Mouse (Mus musculus) heart, embryonic 10.5 days (tissue): Measurements from ENCODE around the gene Mgat5. TPM values are rescaled to one million over a fixed set of nuclear protein-coding genes. Genes with fewer than 3 reads are reported as not detected.

ENCODE experiments used
- DNase-seq: peaks from one replicate; pipeline ENCODE4 v3.0.0-alpha.2; 2017; ENCODE audit warnings: low spot score
- H3K27ac ChIP-seq: fragments of 300-500 bp; sonication (generic); 2 replicates; pipeline ENCODE4 v1.5.1; 2016; ENCODE audit warnings: mild to moderate bottlenecking
- H3K27me3 ChIP-seq: fragments of 300-500 bp; sonication (generic); 2 replicates; pipeline ENCODE4 v1.6.1; 2016; ENCODE audit warnings: mild to moderate bottlenecking; ENCODE audit not compliant: poor library complexity, insufficient read depth, severe bottlenecking
- H3K36me3 ChIP-seq: fragments of 300-500 bp; sonication (generic); 2 replicates; pipeline ENCODE4 v1.6.1; 2016; ENCODE audit warnings: mild to moderate bottlenecking, moderate library complexity
- H3K4me1 ChIP-seq: fragments of 300-500 bp; sonication (generic); 2 replicates; pipeline ENCODE4 v1.6.1; 2016; ENCODE audit warnings: mild to moderate bottlenecking
- H3K4me3 ChIP-seq: fragments of 300-500 bp; sonication (generic); 2 replicates; pipeline ENCODE4 v1.5.1; 2016; ENCODE audit warnings: mild to moderate bottlenecking, moderate library complexity
- H3K9me3 ChIP-seq: fragments of 300-500 bp; sonication (generic); 2 replicates; pipeline ENCODE4 v1.6.1; 2016; ENCODE audit warnings: mild to moderate bottlenecking, moderate library complexity
- WGBS: fragments of 180-500 bp; shearing (Covaris S2); methylation state at CpG from one replicate; pipeline ENCODE4 v1.1.7; 2016; 5-methylcytosine and 5-hydroxymethylcytosine counted together
- polyA plus RNA-seq: library from polyadenylated mRNA; unstranded; fragments of >200 nt; fragmentation: Nextera tagmentation; extraction: Ambion mirVana; gene quantifications from 2 replicates; pipeline ENCODE4 v1.2.1, GENCODE M21; 2016

Mgat5 gene
- polyA plus RNA-seq, 1 experiment from 2014 or later, result 3.5 TPM

DNA sequence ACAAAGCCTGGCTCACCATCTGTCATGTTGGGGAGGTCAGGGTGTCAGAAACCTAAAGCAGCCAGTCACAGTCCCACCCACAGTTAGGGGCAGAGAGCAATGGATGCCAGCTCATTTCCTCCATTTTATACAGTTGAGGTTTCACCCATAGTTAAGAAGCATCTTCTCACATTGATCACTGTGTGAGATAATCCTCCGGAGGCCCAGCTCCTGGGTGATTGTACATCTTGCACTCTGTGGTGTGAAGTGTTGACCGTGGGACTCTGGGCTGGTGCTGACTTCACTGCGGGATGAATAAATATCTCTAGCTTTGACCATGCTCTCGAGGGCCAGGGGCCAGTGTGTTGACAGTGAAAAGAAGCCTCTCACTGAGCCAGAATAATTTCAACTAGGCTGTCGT is 99.0 kb downstream of the Mgat5 start:
- Histone ChIP-seq H3K4me3 (no peak overlapping the region), H3K27me3 (no peaks in the 10 kb centered on the region), H3K4me1 (peaks cover 9% of the 10 kb centered on the region; the same call in 1 of the 2 replicates), H3K27ac (no peak overlapping the region), H3K36me3 (0 out of 2 replicates have a peak, but pooled peaks cover 5% of the 10 kb centered on the region), H3K9me3 (no peaks in the 10 kb centered on the region)
- DNase-seq, result no peak
- WGBS, result 86% methylated on average over 5 of the region's 5 CpGs

DNA sequence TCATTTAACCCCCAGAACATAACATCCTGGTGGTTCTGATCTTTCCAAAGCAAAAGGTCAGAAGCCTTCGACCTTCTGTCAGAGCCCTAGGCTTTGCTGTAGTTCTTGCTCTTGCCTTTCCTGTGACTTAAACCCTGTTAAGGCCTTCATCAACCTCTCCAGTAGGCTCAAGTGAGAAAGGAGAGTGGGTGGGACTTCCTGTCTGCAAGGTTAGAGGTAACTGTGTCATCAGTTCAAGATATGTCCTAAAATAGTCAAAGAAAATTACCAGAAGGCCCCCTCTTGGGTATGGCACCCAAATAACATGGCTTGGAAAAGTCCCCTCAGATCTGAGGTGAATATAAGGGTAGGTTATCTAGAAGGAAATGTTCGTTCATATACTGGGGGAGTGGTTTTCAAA is 99.5 kb downstream of the Mgat5 start:
- Histone ChIP-seq H3K4me3 (no peak overlapping the region), H3K9me3 (no peaks in the 10 kb centered on the region), H3K27me3 (no peaks in the 10 kb centered on the region), H3K4me1 (peaks cover 9% of the 10 kb centered on the region; the same call in 1 of the 2 replicates), H3K27ac (no peak overlapping the region), H3K36me3 (0 out of 2 replicates have a peak, but pooled peaks cover 5% of the 10 kb centered on the region)
- WGBS, result 84% methylated on average over 2 of the region's 2 CpGs
- no peak for DNase-seq

DNA sequence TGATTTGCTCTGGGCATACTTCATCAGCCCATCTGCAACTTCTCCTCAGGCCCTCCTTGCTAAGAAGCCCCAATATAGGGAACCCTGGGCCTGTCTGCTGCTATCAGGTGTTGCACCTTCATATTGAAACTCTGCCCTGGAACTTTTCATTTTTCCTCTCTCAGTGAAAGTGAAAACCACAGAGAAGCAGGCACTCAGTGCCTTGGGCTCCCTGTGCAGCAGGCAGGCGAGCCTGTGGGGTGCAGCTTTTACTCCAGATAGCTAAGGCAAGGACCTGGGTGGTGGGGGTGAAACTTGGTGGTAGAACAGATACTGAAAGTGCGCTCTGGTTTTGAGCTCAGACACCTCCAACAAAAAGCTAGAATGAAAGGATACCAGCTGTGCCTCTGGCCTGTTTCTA is 100.8 kb downstream of the Mgat5 start:
- Histone ChIP-seq H3K4me1 (peaks cover 9% of the 10 kb centered on the region; the same call in 1 of the 2 replicates), H3K27me3 (no peaks in the 10 kb centered on the region), H3K9me3 (no peaks in the 10 kb centered on the region), H3K27ac (no peak overlapping the region), H3K36me3 (0 out of 2 replicates have a peak, but pooled peaks cover 5% of the 10 kb centered on the region), H3K4me3 (no peak overlapping the region)
- 76% methylated on average over 2 of the region's 2 CpGs for WGBS
- DNase-seq, result no peak

DNA sequence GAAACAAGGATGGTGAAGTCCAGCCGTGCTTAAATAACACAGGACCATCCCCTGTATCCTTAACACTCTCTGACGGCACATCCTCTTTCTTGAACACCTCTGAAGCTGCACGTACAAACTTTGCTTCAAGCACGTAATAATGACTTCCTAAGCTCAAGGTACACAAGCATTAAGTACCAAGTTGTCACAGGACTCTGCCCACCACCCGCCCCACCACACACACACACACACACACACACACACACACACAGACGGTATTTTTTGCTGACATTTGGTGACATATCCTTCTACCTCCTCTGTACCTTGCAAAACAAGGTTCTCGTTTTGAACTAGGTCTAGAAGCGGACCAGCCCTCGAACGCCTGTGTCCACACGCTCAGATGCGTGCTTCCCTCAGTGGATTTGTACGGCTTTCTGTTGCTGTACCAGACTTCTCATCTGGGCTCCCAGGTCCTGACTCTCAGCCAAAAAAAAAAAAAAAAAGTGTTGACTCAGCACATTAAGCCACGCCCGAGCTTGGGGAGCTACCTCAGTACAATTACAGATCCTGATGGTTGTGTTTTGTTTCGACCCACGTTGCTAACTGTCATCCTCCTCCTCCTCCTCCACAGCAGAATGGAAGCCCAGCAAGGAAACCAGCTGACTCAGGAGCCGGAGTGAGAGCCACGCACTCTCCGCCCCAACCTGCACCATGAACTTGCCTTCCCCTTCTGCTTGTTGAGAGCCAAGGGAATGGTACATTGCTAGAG is 101.4 kb downstream of the Mgat5 start:
- no peaks in the 10 kb centered on the region for H3K27me3 ChIP-seq
- DNase-seq, result no peak
- H3K9me3 ChIP-seq, result no peaks in the 10 kb centered on the region
- 0 out of 2 replicates have a peak, but pooled peaks cover 5% of the 10 kb centered on the region for H3K36me3 ChIP-seq
- H3K4me1 ChIP-seq, result peaks cover 9% of the 10 kb centered on the region; the same call in 1 of the 2 replicates
- WGBS, result 84% methylated on average over 20 of the region's 20 CpGs
- no peak overlapping the region for H3K4me3 ChIP-seq
- H3K27ac ChIP-seq, result no peak overlapping the region

DNA sequence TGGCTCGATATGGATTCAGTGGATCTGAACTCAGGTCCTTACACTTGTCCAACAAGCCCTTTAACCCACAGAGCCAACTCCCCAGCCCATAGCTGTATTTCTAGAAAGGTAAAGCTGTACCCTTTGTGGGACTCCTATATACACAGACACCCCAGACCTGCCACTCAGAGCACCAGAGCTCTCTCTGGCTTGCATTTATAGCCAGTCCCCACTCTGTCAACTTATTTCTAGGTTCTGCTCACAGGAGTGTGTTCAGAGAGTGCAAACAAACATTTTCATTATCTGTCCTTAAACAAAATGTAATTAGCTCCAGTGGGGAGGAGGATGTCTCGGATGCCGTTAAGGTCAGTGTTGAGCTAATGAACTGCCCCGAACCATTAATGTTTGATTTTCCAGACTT is 102.5 kb downstream of the Mgat5 start:
- Histone ChIP-seq H3K36me3 (0 out of 2 replicates have a peak, but pooled peaks cover 5% of the 10 kb centered on the region), H3K27me3 (no peaks in the 10 kb centered on the region), H3K9me3 (no peaks in the 10 kb centered on the region), H3K27ac (no peak overlapping the region), H3K4me1 (peaks cover 9% of the 10 kb centered on the region; the same call in 1 of the 2 replicates), H3K4me3 (no peak overlapping the region)
- WGBS, result 94% methylated on average over 4 of the region's 4 CpGs
- DNase-seq, result no peak

DNA sequence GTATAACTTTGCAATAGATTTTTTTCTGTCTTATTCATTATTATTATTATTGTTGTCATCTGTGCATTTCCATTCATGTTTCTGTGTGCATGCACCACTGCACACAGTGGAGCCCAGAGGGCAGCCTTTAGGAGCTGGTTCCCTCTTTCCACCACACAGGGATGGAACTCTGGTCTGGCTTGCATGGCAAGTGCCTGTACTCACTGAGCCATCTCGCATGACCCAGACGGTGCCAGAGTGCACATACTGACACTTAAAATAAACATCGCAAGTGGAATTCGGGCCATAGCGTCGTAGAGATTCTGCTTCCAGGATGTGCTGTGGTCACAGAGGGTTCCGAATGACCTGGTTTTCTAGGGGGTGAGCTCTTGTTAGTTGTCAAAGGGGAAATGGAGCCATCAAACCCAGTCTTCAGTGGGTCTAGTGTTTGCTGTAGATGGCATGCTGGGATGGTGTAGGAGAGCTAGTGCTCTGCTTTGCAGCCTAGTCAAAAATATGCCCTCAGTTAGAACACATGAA is 103.5 kb downstream of the Mgat5 start:
- 80% methylated on average over 7 of the region's 7 CpGs for WGBS

DNA sequence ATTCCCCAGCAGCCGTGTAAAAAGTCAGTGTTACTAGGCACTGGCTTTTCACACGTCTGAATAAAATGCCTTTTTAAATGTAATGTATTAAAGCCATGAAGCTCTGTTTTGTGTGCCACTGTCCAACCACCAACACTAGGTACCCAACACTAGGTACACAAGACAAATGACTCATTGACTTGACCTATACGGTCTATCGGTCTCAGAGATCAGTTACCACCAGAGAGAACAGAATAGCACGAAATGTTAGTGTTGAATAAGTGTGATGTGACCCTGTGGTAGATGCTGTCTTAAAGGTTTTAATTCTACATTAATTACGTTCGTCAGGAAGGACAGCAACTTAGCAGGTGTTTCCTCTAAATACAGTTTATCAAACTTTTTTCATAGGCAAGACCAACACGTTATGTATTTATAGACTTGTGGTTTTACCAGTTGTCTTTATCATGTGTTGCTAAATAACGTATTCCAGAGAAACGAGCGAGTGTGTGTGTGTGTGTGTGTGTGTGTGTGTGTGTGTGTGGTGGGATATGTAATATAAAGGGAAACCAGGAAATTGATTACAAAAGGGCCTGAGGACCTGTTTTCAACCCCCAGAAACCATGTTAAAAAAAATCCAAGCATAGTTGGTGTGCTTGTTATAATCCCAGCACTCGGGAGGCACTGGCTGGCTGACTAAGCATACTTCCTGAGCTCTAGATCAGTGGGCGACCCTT is 104.3 kb downstream of the Mgat5 start:
- WGBS, result 88% methylated on average over 13 of the region's 13 CpGs
- Histone ChIP-seq H3K27me3 (no peaks in the 10 kb centered on the region), H3K4me3 (no peak overlapping the region), H3K36me3 (0 out of 2 replicates have a peak, but pooled peaks cover 5% of the 10 kb centered on the region), H3K27ac (no peak overlapping the region), H3K9me3 (no peaks in the 10 kb centered on the region), H3K4me1 (peaks cover 12% of the 10 kb centered on the region)
- DNase-seq, result no peak

More for the DNA sequence above, 103.5 kb downstream of the Mgat5 start:
- Histone ChIP-seq H3K36me3 (0 out of 2 replicates have a peak, but pooled peaks cover 5% of the 10 kb centered on the region), H3K27me3 (no peaks in the 10 kb centered on the region), H3K4me1 (peaks cover 5% of the 10 kb centered on the region; the same call in 1 of the 2 replicates), H3K9me3 (no peaks in the 10 kb centered on the region), H3K27ac (no peak overlapping the region), H3K4me3 (no peak overlapping the region)
- DNase-seq, result no peak

DNA sequence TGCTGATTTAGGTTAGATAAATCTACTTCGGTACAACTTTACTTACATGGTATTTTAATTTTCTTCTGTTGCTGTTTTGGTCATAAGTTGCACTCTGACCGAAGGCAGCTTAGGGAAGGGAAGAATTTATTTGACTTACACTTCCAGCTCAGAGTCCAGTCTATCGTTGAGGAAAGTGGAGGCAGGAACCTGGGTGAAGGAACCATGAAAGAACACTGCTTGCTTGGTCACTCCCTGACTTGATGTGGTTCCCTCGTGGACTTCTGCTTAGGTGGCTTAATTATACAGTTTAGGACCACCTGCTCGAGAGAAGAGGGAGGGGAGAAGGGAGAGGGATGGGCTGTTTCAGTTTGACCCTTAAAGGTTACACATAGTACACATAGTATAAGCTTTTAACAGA is 105.2 kb downstream of the Mgat5 start:
- Histone ChIP-seq H3K4me3 (no peak overlapping the region), H3K36me3 (0 out of 2 replicates have a peak, but pooled peaks cover 5% of the 10 kb centered on the region), H3K4me1 (peaks cover 21% of the 10 kb centered on the region), H3K9me3 (no peaks in the 10 kb centered on the region), H3K27ac (no peak overlapping the region), H3K27me3 (no peaks in the 10 kb centered on the region)
- WGBS, result 74% methylated on average over 5 of the region's 5 CpGs
- no peak for DNase-seq

DNA sequence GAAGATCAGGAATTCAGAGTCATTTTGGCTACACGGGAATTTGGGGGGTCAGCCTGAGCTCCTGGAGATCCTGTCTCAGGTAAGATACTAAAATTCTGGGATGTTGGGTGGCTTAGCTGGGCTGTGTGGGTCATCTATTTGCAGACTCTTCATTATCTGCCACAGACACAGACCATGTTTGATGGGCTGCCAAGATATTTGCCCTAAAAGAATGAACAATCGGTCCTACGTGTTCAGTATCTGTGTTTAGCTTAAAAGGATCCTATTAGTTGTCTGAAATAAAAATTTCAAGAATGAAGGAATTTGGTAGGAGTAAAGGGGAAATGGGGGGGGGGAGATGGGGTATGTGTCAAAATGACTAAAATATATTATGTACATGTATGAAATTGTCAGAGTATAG is 105.9 kb downstream of the Mgat5 start:
- DNase-seq, result no peak
- peaks cover 21% of the 10 kb centered on the region for H3K4me1 ChIP-seq
- H3K27me3 ChIP-seq, result no peaks in the 10 kb centered on the region
- WGBS, result 82% methylated on average over 3 of the region's 3 CpGs
- H3K9me3 ChIP-seq, result no peaks in the 10 kb centered on the region
- no peak overlapping the region for H3K27ac ChIP-seq
- no peak overlapping the region for H3K4me3 ChIP-seq
- H3K36me3 ChIP-seq, result 0 out of 2 replicates have a peak, but pooled peaks cover 5% of the 10 kb centered on the region

DNA sequence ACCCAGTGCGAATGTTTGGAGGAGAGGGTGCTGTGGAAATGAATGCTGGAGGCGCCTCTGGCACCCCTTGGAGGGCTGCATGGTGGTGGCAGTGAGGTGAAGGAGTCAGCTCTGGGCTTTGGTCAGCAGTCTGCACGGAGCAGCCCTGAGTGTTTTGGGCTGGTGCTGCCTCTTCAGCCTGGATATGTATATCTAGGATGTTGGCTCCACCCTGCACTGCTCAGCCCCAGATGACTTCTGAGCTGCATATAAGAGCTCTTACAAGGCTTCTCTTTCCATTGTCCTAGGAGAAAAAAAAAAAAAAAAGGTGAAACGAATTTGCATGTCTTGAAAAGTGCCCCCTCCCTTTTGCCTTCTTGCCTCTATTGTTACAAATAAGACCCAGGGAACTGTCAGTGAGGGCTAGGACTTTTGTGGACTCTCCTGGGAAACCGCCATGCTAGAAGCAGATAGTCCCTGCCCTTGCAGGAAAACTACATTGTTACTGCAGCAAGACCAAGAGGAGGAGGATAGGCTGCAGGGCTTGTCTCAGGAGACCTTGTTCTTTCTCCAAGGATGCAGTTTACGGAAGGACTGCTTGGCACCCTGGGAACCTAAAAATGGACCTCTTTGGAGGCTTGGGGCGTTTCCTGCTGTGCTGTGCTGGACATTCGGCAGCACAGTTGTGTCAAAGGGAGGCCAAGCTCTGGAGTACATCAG is 109.0 kb downstream of the Mgat5 start:
- no peaks in the 10 kb centered on the region for H3K27me3 ChIP-seq
- 52% methylated on average over 8 of the region's 8 CpGs for WGBS
- DNase-seq, result no peak
- H3K36me3 ChIP-seq, result no peaks in the 10 kb centered on the region
- H3K27ac ChIP-seq, result no peak overlapping the region
- H3K4me3 ChIP-seq, result no peak overlapping the region
- no peaks in the 10 kb centered on the region for H3K9me3 ChIP-seq
- H3K4me1 ChIP-seq, result peaks cover 35% of the 10 kb centered on the region

DNA sequence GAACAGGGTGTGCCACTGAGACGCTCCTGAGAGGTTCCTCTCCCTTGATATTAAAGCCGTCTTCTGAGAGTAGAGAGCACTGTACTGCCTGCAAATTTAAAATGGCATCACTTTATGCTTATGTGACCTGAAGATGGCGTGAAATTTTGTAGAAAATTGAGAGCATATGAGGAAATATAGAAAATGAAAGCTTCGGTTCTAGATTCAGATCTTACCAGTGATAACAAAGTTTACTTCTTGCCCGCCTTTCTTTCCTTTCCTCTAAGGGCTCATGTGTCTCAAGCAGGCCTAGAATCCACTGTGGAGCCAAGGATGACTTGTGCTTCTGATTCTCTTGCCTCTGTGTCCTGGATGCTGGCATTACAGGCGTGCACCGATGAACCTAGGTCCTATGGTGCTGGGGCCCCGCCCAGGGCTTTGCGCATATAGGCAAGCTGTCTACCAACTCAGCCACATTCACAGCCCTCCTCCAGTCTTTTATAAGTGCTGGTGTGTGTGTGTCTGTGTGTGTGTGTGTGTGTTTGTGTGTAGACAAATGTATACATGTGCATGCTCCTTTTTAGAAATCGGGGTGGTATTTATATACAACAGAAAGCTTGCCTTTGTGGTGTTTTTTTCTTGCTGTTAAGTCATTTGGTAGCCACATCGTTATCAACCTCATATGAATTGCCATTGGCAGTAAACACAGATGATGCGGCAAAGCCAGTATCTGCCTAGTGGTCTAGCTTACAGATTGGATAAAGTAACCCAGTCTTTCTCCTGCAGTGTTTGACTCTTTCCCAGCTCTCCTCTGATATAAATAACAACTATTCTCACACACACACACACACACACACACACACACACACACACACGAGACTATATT is 111.2 kb downstream of the Mgat5 start:
- no peak overlapping the region for H3K27ac ChIP-seq
- no peaks in the 10 kb centered on the region for H3K9me3 ChIP-seq
- WGBS, result 88% methylated on average over 13 of the region's 13 CpGs
- H3K4me3 ChIP-seq, result no peak overlapping the region
- H3K27me3 ChIP-seq, result no peaks in the 10 kb centered on the region
- no peaks in the 10 kb centered on the region for H3K36me3 ChIP-seq
- peaks cover 50% of the 10 kb centered on the region for H3K4me1 ChIP-seq
- no peak for DNase-seq

DNA sequence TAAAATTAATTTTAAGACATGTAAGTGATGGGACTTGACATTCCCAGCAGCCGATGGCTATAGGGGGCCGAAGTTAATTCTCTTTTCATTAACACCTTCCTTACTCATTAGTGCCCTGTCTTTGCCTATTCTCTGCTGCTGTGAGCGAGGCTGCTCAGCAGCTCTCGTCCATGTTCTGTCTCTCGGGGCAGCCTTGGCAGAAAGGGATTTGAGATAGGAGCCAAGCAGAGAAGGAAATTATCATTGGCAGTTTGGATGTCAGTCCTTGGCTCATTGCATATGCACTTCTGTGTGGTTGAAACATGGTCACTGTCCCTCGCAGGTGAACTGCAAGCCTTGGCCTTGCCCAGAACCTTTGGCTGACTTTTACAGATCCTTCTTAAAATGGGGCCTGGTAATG is 111.8 kb downstream of the Mgat5 start:
- H3K9me3 ChIP-seq, result no peaks in the 10 kb centered on the region
- no peaks in the 10 kb centered on the region for H3K27me3 ChIP-seq
- no peak overlapping the region for H3K27ac ChIP-seq
- WGBS, result 71% methylated on average over 6 of the region's 6 CpGs
- H3K4me1 ChIP-seq, result peaks cover 57% of the 10 kb centered on the region
- H3K36me3 ChIP-seq, result no peaks in the 10 kb centered on the region
- H3K4me3 ChIP-seq, result no peak overlapping the region
- DNase-seq, result no peak
